Mouse (Mus musculus): ENCODE measurements at regions not wholly inside any gene's neighbourhood (a gene's known extent, or its start where the extent isn't known, plus 50 kb on each side); places are given as distances from the start of the nearest gene placed in this dataset.

- no peak overlapping the region for H3K4me3 ChIP-seq (replicated peaks; ENCODE audit: insufficient read depth, low read depth, low read length)
- DNase-seq = no peak
- 74% methylated on average over 6 of the region's 6 CpGs for WGBS
- no peaks in the 10 kb centered on the region for H3K4me1 ChIP-seq (ENCODE audit: control insufficient read depth, insufficient read depth, low read length)
- no peak for TF ChIP-seq CTCF (IDR thresholded peaks at IDR 0.05; ENCODE audit: borderline replicate concordance, insufficient read depth, low read depth, low read length)
- no peak for TF ChIP-seq POLR2A (IDR thresholded peaks at IDR 0.05; ENCODE audit: borderline replicate concordance, insufficient read depth, low read length)
- no peaks in the 10 kb centered on the region for H3K27me3 ChIP-seq (ENCODE audit: control insufficient read depth, insufficient read depth, low read length)
- no peak overlapping the region for H3K27ac ChIP-seq (ENCODE audit: insufficient read depth, low read length)
Observed at GRCm38 (mm10) chr4:94370981-94371380, 185.4 kb upstream of the Gm10306 start.

- Histone ChIP-seq H3K4me1 (ENCODE audit: control insufficient read depth, insufficient read depth, low read length) (no peaks in the 10 kb centered on the region), H3K27ac (ENCODE audit: insufficient read depth, low read length) (no peak overlapping the region), H3K4me3 (replicated peaks; ENCODE audit: insufficient read depth, low read depth, low read length) (no peak overlapping the region), H3K27me3 (ENCODE audit: control insufficient read depth, insufficient read depth, low read length) (no peaks in the 10 kb centered on the region)
- no peak for DNase-seq
- 91% methylated on average over 1 of the region's 1 CpGs for WGBS
- no peak for TF ChIP-seq CTCF (IDR thresholded peaks at IDR 0.05; ENCODE audit: borderline replicate concordance, insufficient read depth, low read depth, low read length)
- no peak for TF ChIP-seq POLR2A (IDR thresholded peaks at IDR 0.05; ENCODE audit: borderline replicate concordance, insufficient read depth, low read length)
Observed at GRCm38 (mm10) chr4:94376256-94376655, 180.1 kb upstream of the Gm10306 start.

GRCm38 (mm10) chr4:94385703-94386102 is 170.6 kb upstream of the Gm10306 start:
- Histone ChIP-seq H3K4me3 (replicated peaks; ENCODE audit: insufficient read depth, low read depth, low read length) (no peak overlapping the region), H3K27ac (ENCODE audit: insufficient read depth, low read length) (no peak overlapping the region), H3K4me1 (ENCODE audit: control insufficient read depth, insufficient read depth, low read length) (no peaks in the 10 kb centered on the region), H3K27me3 (ENCODE audit: control insufficient read depth, insufficient read depth, low read length) (no peaks in the 10 kb centered on the region)
- no peak for DNase-seq
- TF ChIP-seq POLR2A (IDR thresholded peaks at IDR 0.05; ENCODE audit: borderline replicate concordance, insufficient read depth, low read length) (no peak), CTCF (IDR thresholded peaks at IDR 0.05; ENCODE audit: borderline replicate concordance, insufficient read depth, low read depth, low read length) (no peak)
- 12% methylated on average over 7 of the region's 7 CpGs for WGBS

GRCm38 (mm10) chr4:94388317-94388716 is 168.0 kb upstream of the Gm10306 start:
- 51% methylated on average over 2 of the region's 2 CpGs for WGBS
- H3K27me3 ChIP-seq (ENCODE audit: control insufficient read depth, insufficient read depth, low read length) = no peaks in the 10 kb centered on the region
- no peak for DNase-seq
- TF ChIP-seq POLR2A (IDR thresholded peaks at IDR 0.05; ENCODE audit: borderline replicate concordance, insufficient read depth, low read length) = no peak
- no peak for TF ChIP-seq CTCF (IDR thresholded peaks at IDR 0.05; ENCODE audit: borderline replicate concordance, insufficient read depth, low read depth, low read length)
- no peak overlapping the region for H3K4me3 ChIP-seq (replicated peaks; ENCODE audit: insufficient read depth, low read depth, low read length)
- no peak overlapping the region for H3K27ac ChIP-seq (ENCODE audit: insufficient read depth, low read length)
- no peaks in the 10 kb centered on the region for H3K4me1 ChIP-seq (ENCODE audit: control insufficient read depth, insufficient read depth, low read length)

- DNase-seq = no peak
- H3K27ac ChIP-seq (ENCODE audit: insufficient read depth, low read length) = no peak overlapping the region
- no peak overlapping the region for H3K4me3 ChIP-seq (replicated peaks; ENCODE audit: insufficient read depth, low read depth, low read length)
- H3K27me3 ChIP-seq (ENCODE audit: control insufficient read depth, insufficient read depth, low read length) = no peaks in the 10 kb centered on the region
- TF ChIP-seq CTCF (IDR thresholded peaks at IDR 0.05; ENCODE audit: borderline replicate concordance, insufficient read depth, low read depth, low read length) = no peak
- TF ChIP-seq POLR2A (IDR thresholded peaks at IDR 0.05; ENCODE audit: borderline replicate concordance, insufficient read depth, low read length) = no peak
- WGBS = 68% methylated on average over 2 of the region's 2 CpGs
- no peaks in the 10 kb centered on the region for H3K4me1 ChIP-seq (ENCODE audit: control insufficient read depth, insufficient read depth, low read length)
Observed at GRCm38 (mm10) chr4:94394462-94394861, 161.9 kb upstream of the Gm10306 start.

GRCm38 (mm10) chr4:94397284-94397683 is 159.1 kb upstream of the Gm10306 start:
- TF ChIP-seq CTCF (IDR thresholded peaks at IDR 0.05; ENCODE audit: borderline replicate concordance, insufficient read depth, low read depth, low read length) = no peak
- no peak for TF ChIP-seq POLR2A (IDR thresholded peaks at IDR 0.05; ENCODE audit: borderline replicate concordance, insufficient read depth, low read length)
- H3K27ac ChIP-seq (ENCODE audit: insufficient read depth, low read length) = no peak overlapping the region
- no peak overlapping the region for H3K4me3 ChIP-seq (replicated peaks; ENCODE audit: insufficient read depth, low read depth, low read length)
- no peaks in the 10 kb centered on the region for H3K4me1 ChIP-seq (ENCODE audit: control insufficient read depth, insufficient read depth, low read length)
- H3K27me3 ChIP-seq (ENCODE audit: control insufficient read depth, insufficient read depth, low read length) = no peaks in the 10 kb centered on the region
- no peak for DNase-seq
- WGBS = 27% methylated on average over 2 of the region's 2 CpGs

- H3K4me3 ChIP-seq (replicated peaks; ENCODE audit: insufficient read depth, low read depth, low read length) = no peak overlapping the region
- WGBS = 77% methylated on average over 1 of the region's 1 CpGs
- no peak for TF ChIP-seq POLR2A (IDR thresholded peaks at IDR 0.05; ENCODE audit: borderline replicate concordance, insufficient read depth, low read length)
- TF ChIP-seq CTCF (IDR thresholded peaks at IDR 0.05; ENCODE audit: borderline replicate concordance, insufficient read depth, low read depth, low read length) = no peak
- no peak overlapping the region for H3K27ac ChIP-seq (ENCODE audit: insufficient read depth, low read length)
- H3K27me3 ChIP-seq (ENCODE audit: control insufficient read depth, insufficient read depth, low read length) = no peaks in the 10 kb centered on the region
- DNase-seq = no peak
- no peaks in the 10 kb centered on the region for H3K4me1 ChIP-seq (ENCODE audit: control insufficient read depth, insufficient read depth, low read length)
Observed at GRCm38 (mm10) chr4:94406922-94407321, 149.4 kb upstream of the Gm10306 start.

- 90% methylated on average over 4 of the region's 4 CpGs for WGBS
- no peak overlapping the region for H3K4me3 ChIP-seq (replicated peaks; ENCODE audit: insufficient read depth, low read depth, low read length)
- H3K27ac ChIP-seq (ENCODE audit: insufficient read depth, low read length) = no peak overlapping the region
- H3K27me3 ChIP-seq (ENCODE audit: control insufficient read depth, insufficient read depth, low read length) = no peaks in the 10 kb centered on the region
- TF ChIP-seq POLR2A (IDR thresholded peaks at IDR 0.05; ENCODE audit: borderline replicate concordance, insufficient read depth, low read length) = no peak
- no peak for TF ChIP-seq CTCF (IDR thresholded peaks at IDR 0.05; ENCODE audit: borderline replicate concordance, insufficient read depth, low read depth, low read length)
- no peaks in the 10 kb centered on the region for H3K4me1 ChIP-seq (ENCODE audit: control insufficient read depth, insufficient read depth, low read length)
- DNase-seq = no peak
Observed at GRCm38 (mm10) chr4:94407503-94407902, 148.8 kb upstream of the Gm10306 start.
